Mouse (Mus musculus) adrenal gland, adult 8-10 months (tissue): ENCODE measurements around the gene Ttc6. TPM values are rescaled to one million over a fixed set of nuclear protein-coding genes. Genes with fewer than 3 reads are reported as not detected.

ENCODE experiments used
- DNase-seq: peaks from one replicate; pipeline ENCODE4 v3.0.0; 2022
- total RNA-seq, 4 experiments: library from RNA; stranded (reverse); gene quantifications; 2 replicates each; pipeline ENCODE4 v1.2.4; 2022

Gene Ttc6
- total RNA-seq, result not detected

DNA sequence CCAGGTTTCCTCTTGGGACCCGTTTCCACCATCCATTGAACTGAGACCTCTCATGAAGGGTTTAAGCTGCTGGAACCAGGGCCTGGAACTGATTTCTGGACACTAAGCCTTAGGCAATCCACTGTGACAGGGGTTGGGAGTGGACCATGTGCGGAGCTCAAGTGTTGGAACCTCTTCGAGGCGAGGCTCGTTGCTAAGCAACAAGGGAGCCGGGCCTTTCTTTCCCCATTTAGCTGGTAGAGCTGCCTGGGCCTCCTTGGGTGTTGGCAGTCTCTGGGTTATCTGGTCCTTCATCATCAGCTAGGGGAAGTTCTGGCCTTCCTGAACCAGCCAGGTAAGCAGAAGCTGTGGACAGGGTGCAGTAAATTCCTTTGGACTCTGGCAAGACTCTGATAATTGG lies at the start of gene Ttc6:
Gene Ttc6, plus strand, starts transcription at position 205 of the 400 bp plus-strand sequence.
- no peak for DNase-seq

DNA sequence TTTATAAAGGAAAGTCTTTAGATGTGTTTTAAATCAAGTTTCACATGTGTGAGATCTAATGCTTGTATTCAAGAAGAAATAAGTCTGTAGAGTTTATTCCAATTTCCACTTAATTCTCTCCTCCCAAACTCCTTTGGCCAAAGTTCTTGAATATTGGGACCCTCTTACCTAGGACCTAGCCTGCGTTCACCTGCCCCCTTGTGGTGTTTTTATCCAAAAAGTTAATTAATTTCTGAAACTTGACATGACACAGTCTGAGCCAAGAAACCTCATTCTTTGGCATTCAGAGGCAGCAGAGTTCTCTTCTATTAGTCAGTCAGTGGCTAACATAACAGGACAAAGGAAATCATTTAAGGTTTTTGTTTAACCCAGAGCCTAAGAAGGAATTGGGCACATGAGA lies 49.4 kb upstream of the Ttc6 start:
- no peak for DNase-seq

DNA sequence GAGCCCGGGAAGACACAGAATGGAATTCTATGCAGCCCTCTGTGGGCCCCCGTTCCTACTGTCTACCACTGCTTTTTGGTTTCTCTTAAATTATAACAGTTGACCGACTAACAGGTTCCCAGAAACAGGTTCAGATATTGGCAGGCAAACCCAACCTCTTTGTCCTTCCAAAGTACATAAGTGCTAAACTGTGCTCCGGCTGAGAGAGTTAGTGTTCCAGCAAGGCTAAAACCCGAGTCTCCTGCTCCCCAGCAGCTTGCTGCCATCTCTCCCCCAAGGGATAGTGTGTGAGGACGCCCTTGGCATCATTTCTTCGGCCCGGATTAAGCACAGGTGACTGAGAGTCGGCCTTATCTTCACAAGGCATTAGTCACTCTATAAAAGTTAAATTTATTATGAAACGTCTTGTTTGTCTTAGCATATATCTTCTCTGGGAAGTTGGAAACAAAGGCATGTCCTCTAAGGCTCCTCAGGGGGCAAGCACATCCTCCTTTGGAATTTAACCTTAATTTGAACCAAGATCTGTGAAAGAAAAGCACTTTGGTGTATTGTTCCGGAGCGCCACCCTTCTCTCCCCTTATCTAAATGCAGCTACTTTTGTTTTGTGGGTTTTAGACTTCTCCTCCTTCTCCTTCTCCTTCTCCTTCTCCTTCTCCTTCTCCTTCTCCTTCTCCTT lies 48.1 kb upstream of the Ttc6 start:
- no peak for DNase-seq

DNA sequence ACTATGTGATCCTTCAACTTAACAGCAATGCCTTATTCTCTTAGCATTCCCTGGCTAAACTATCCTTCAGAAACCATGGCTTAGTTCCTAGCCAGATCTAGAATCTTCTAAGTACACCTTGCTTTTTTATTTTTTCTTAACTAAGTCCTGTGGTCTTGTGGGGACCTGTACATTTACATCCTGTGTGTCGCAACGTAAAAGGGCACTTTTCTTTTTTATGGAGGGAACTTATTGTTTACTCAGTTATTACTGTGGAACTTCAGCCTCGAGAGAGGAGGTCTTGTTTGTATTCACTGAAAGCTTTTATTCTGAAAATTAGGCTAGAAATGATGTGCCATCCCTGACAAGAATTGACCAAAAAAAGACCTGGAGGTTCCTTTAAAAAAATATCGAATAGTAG lies 35.6 kb upstream of the Ttc6 start:
- DNase-seq, result no peak

DNA sequence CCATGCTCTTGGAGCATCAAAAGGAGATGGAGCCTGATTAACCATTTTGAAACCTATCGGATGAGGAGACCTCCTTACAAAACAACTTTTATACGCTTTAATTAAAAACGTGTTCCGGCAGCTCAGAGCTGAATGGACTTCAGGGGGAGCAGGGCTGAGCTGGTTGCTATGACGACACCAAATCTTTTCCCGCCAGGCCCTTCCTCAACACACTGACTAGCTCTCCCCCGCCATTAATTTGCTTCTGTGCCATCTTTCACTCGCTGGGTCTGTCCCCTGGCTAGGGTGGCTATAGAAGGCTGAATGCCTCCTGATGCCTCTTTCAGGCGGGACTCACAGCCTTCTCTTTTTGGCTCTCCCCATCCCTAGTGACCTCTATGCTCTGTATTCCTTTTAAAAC lies 33.4 kb upstream of the Ttc6 start:
- no peak for DNase-seq

DNA sequence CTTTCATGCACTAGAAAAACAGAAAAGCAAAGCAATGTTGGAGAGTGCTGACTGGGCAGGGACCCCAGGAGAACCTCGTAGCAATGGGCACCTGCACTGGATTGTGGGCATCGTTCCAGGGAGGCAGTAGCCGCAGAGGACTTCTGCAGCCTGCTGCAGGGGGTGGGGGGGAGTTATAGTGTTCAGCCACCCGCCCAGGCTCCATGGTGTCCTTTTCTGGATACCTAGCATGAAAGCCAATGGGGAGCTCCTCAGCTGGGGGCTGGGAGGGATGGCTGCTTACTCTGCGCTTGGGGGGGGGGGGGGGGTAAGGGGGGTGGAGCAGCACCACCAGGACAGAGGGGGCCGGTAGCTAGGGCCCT lies 29.4 kb upstream of the Ttc6 start:
- DNase-seq, result no peak

DNA sequence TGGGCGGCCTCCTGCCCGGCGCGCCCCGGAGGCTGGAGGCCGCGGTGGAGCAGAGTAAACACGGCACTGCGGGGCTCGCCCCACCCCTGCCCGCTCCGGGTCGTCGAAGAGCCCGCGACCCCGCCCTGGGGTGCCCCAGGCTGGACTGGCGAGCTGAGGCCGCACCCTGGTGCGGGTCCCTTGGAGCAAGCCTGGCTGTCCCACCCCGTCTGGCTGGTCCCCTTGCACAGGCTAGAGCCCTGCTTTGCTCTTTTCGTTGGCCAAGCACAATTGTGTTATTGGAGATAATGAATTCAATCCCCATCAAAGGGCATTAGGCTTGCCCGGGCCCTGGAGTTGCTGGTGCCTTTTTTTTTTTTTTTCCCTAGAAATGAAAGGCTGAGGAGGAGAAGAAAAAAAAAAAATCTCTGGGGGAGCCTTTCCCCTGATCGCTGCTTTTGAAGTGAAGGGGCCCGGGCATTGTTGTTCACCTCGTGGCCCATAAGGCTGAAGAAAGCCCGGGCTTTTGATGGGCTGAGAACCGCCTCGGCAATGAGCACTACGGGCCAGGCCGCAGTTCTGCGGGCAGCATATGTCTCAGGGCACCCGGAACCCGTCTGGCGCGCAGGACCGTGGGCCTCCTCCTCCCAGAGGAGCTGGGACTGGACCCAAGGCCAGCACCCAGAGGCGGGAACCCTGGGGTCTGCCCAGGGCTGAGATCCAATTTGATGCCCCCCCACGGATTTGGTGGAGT lies 28.9 kb upstream of the Ttc6 start:
- DNase-seq, result no peak

DNA sequence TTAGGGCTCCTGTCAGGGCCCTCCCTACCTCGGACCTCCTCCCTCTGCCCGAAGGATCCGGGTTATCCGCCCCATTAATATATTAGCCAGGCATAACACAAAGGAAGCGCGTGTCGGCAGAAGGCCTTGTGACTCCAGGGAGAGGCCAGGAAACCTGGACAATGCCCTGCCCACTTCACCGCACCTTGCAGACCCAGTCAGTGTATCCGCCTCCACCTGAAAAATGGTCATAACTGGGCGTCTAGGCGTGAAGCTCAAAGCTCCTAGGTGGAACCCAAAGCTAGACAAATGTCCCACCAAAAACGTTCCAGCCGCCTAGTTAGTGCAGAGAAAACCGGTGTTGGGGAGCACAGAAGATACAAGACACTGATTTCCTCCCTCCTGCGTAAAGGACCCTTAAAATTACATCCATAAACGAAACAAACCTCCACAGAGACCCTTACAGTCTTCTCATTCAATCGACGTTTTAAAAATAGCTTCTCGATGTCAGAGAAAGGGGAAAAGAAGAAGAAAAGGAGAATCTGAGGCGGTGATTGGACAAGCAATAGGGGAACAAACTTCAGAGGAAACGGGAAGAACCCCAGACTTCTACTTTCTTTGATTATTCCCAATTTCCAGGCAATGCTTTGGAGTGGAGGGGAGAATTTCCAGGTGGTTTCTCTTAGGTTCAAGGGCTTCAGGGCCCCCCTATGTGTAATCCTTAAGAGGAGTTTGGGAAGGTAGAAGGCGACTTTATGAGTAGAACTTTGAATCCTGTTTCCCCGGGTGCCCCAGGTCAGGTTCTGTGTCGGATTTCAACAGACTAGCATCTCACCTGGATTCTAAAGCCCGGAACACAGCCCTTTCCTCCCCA lies 27.6 kb upstream of the Ttc6 start:
- DNase-seq, result no peak

DNA sequence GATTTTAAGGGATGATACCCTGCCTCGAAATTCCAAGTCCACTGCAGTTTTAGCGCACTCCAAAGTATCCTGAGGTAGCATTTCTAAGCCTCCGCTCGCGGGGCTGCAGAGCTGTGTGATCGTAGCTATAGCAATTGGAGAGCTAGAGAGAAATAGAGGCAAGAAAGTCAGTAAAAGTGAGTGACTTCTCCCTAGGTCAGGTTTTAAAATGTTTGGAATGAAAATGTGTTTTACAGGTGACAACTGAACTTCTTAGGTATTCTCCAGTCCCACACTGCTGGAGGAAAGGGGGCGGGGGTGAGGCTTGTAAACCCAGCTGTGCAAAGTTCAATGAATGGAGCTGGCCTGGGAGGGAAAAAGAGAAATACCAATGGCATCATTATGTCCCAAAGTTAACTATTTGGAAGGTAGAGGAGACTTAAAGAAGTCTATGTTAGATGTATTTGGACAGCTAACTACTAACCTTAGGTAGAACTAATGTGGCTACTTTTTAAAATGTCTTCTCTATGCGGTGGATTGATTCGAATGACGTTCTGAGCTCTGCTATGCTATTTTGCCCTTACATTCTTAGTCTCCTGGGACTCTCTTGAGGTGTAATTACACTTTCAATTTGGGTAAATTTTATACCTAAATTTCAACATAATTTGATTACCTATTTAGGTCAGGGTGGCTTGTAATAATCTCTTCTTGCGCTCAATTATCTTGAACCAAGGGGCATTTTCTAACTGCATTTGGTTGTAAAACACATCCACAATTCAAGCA lies 26.8 kb upstream of the Ttc6 start:
- DNase-seq, result no peak

DNA sequence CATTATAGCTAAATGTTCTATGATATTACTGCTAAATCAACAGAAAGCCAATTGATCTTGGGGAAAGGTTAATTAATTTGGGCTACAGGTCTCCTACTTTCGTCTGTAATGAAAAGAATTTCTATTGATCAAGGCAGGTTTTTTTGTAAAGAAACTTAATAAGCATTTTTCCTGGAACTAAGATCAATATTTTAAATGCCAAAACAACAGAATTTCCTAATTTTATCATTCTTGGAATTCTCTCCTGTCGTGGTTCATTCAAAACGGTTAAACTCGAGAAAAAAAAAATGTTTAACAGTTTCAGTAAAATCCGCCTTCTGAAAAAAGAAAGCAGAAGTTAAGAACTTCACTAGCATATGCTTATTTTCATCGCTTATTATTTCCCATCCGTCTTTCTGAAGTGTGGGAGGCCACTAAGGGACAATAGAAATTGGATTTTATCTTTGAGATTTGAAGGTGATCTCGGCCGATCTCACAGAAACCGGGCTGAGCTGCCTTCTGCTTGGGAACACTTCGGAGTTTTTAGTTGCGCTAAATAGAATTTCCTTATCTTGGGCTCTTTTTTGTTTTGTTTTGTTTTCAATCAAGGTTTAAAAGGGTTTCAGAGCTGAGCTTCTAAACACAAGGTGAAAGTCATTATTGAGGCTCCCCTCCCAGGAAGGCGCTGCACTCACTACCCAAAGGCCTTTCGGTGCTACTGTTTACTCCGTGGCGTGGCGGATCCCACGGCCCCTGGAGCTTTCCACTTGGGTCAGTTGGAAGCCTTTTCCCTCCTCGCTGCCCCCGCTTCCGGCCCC lies 25.9 kb upstream of the Ttc6 start:
- no peak for DNase-seq

DNA sequence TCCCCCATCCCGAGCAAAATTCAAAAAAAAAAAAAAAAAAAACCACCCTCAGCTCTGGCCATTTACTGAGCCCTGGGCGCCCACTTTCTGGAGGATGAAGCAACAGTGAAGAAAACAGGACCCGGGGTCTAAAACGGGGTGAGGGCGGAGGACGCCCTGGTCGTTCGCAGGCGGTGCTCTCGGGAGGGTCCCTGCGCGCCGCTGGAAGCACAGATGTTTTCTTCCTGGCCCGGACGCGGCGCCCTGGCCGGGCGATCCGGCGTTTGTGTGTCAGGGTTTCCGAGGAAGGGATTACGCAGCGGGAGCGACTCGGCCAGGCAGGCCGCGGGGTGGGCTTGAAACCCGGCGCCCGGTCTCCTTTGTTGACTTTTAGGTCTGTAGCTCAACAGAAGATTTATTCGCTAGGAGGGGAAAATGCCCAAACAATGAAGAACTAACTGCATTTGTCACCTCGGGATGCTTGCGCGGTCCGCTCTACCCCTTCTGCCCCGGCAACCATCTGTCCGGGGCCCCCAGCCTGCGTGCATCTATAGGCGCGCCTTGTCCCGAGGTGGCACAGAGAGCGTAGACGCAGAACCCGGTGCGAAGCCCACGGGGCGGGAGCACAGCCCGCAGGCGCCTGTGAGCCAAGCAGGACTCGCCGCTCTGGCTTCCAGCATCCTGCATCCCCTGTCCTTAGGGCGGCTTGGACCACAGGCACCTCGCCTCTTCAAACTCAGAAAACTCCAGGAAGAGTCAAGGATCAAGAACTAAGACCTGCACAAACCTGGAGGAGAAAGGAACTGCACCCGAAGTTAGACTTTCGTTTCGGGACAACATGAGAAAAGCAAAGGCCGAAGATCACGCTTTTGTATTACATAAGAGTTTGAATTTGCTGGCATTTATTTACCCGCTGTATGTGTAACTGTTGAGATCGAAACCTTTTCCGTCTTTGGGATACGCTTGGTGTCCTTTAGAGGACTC lies 25.0 kb upstream of the Ttc6 start:
- DNase-seq, result no peak

DNA sequence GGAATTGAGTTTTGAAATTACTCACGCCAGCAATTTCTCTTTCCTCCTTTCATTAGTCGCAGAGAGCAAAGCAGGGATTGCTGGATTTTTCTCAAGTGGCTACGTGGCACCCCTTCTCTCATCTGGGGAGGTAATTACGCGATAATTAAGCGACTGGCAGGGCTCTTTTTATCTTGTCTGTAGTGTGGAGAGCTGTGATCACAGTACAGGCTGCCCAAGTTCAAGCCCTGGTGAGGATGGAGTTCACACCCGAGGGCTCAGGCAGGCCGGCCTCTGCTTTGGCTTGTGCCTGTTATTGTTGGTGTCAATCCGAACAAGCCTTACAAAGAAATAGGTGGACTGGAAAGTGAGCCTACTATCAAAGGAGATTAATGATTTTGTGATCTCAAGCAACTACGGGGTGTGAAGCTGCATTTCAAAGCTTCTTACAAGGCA lies 24.3 kb upstream of the Ttc6 start:
- no peak for DNase-seq

DNA sequence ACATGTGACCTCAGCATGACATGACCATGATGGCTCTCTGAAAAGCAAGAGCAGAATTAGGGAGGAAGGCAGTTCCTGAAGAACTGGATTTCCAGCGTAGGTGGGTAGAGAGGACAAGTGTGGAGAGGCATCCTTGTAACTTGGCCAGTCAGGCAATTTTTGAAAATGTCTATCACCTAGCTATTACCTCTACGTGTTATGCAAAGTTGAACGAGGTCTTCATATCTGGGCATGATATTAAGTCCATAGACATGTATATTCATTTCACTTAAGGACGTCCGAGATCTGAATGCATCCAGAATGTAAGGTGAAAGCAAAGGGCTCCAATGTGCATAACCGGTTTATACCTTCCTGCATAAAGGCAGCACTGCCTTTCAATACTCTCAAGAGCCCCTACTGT lies 22.8 kb upstream of the Ttc6 start:
- DNase-seq, result no peak

DNA sequence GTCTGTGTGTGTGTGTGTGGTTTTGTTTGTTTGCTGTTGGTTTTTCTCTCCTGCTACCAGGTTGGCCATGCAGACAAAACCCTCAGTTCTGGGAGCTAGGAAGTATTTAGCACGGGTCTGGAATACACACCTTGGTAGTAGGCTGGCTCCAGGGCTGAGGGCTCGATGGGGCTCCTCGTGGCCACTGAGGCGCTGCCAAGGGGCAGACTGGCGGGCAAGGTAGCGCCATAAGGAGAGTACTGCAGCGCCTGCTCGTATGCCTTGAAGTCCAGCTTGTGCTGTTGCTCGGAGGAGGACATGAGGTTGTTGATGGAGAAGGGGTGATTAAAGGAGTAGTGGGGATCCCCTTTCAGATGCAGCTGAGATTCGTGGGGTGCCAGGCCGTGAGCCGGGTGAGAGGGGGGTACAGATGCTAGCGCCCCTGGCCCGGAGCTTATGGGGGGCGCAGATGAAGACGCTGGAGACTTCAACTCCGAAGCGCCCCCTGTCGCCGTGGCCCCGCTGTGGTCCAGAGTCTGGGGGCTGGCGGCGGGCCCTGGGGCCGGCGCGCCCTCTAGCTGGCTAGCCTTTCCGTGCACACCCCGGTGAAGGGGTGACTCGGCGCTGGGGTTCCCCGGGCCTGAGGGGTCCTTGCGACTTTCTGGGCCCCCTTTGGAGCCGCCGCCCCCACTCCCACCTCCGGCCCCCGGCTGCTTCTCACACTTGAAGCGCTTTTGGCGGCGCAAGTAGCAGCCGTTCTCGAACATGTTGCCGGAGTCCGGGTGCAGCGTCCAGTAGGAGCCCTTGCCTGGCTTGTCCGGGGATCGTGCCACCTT lies 21.8 kb upstream of the Ttc6 start:
- DNase-seq, result no peak

DNA sequence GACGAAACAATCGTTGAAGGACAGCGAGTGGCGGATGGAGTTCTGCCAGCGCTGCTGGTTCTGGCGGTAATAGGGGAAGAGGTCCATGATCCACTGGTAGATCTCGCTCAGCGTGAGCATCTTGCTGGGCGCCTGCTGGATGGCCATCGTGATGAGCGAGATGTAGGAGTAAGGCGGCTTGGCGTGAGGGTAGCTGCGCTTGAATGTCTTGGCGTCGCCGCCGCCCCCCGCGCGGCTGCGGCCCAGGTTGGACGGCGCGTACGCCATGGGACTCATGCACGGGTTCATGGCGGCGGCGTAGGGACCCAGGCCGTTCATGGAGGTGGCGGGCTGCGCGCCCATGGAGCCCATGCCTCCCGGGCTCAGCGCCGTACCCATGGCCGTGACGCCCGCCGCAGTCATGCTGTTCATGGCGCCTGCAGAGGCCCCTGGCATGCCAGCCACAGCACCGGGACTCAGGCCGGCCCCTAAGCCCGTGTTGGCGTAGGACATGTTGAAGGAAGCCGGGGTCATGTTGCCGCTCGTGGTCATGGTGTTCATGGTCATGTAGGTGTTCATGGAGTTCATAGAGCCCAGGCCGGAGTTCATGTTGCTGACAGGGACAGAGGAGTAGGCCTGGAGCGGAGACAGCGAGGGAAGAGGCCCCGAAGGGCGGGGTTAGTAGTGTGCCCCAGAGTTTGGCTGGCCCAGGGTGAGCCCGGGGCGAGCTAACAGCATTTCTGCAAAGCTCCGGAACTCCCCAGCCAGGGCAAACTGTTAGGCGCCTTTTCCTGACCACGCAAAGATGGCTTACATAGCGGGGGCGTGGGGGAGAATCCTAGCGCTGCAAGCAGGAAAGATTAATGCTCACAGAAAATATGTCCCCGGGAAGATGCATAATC lies 20.9 kb upstream of the Ttc6 start:
- DNase-seq, result no peak

DNA sequence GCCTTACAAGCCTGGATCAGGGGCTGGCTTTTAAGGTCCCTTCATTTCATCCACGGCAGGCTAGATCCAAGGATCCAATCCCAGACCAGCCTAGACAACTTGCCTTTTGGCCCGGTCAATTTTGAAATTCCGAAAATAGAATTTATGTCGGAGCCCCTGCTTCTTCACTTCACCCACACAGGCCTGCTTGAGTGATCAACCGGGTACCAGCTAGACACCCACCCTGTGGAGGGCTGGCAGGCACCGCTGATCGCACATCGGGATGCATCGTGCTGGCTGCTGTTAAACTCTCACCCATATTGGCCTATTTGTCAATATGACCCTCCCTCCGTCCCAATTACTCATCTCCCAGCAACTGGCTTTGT lies 20.3 kb upstream of the Ttc6 start:
- no peak for DNase-seq

DNA sequence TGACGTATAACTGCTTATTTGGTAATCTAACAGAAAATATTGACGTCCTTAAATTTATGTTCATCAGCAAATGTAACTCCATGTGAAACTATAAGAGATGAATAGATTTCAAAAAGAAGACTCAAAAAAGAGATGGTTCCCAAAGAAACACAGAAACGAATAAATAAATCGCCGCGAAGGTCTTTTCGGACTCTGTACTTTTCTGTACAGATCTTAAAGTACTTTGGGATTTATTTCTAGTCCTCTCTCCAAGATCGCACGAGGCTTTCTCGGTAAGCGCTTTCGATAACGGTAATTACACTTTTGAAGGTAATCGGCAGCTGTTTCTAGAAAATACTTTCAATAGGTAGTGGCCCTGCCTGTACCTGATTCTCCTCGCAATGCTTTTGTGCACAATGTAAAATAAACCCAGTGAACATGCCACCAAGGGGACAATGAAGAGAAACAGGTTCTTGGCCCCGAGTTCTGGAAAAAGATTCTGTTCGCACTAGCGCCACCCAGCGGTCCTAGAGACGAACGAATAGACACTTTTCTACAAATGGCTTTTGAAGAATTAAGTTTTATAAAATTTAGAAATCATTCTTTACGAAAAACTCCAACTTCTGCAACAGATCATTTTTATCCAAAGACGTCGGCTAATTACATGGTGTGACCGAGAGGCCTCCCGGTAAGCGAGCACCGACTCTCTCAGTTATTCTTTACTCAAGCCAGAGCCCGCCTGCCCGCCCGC lies 19.1 kb upstream of the Ttc6 start:
- no peak for DNase-seq
